Mouse (Mus musculus): Measurements from ENCODE around the gene Ccdc88c.

The Ccdc88c gene

DNA sequence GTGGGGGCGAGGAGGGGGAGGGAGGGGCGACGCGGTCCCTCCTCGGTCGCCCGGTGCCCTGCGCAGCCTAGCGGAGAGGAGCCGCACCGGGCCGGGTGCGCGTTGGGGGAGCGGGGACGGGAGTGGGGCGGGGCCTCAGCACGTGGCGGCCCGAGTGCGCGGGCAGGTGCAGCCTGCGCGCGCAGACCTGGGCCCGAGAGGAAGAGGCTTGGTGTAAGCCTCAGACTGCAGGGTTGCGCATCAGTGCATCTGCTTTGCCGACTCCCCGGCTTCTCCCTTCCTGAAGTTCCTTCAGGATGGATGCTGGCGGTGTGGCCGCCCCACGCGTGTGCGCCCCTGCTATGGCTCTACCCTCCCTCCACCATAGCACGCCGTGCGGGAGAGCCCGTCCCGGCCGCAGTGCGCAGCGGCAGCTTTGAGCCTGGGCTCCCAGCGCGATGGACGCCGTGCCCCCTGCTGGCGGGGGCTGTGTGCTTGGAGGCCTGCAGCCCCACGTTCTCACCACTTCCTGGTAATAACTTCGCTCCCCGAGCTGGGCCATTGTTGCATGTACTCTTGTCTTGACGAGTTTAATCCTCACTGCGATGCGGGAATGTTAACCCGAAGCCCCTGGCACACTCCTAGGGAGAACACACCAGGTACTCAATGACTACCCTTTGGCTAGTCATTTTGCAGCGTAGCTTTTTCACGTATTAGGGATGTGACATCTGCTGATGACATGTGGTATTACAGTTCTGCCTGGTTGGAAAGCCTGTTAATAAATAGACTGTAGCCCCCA lies at the start of gene Ccdc88c:
TSS of gene Ccdc88c (minus strand) at position 103 of the 778 bp plus-strand sequence.
- ATAC-seq (ENCODE audit: low TSS enrichment): peak; percentile 83

DNA sequence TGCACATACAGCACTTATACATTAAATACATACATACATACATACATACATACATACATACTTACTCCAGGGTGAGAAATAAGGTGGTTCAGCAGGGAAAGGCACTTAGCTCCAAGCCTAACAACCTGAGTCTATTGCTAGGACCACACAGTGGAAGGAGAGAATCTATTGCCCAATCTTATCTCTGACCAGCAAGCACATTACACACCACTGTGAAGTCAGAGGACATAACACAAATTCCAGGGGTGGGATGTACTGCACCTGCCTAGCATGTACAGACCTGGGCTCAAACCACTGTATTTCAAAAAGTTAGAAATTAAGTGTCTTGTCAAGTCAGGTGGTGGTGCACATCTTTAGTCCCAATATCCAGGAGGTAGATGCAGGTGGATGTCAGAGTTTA lies 49.1 kb upstream of the Ccdc88c start:
- ATAC-seq (ENCODE audit: low TSS enrichment): no peak

DNA sequence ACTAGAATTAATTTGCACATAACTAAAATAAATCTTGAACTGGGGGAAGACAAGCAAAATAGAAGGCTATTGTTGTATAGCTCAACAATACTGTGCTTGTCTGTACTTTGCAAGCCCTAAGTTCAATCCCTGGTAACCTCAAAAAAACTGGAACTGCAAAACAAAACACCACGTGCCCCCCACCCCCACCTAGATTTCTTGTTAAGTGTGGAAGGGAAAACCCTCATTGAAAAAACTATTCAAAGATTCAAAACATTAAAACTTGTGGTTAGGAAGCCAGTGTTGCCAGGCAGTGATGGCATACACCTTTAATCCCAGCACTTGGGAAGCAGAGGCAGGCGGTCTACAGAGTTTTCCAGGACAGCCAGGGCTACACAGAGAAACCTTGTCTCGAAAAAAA lies 46.6 kb upstream of the Ccdc88c start:
- no peak for ATAC-seq (ENCODE audit: low TSS enrichment)

DNA sequence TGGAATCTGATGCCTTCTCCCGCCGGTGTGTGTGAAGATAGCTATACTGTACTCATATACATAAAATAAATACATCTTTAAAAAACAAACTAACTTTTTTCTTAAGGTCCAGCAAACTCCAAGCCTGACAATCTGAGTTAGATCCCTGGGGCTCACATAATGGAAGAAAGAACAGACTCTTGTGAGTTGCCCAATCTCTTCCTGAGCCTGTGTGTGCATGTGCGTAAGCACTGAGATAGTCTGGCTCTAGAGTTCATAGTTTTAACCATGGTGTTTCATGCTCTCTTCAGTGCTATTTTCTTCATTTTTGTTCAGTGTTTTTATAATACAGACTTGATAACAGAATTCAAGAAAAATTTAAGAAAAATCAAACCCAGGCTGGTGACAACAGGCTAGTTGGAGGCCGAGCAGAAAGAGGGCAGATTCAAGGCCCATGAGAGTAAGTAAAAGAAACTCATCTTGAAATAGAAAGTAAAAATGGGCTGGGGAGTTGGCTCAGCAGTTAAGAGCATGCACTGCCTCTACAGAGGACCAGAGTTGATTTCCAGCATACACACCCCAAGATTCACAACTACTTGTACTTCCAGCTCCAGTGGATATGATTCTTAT lies 46.1 kb upstream of the Ccdc88c start:
- no peak for ATAC-seq (ENCODE audit: low TSS enrichment)

DNA sequence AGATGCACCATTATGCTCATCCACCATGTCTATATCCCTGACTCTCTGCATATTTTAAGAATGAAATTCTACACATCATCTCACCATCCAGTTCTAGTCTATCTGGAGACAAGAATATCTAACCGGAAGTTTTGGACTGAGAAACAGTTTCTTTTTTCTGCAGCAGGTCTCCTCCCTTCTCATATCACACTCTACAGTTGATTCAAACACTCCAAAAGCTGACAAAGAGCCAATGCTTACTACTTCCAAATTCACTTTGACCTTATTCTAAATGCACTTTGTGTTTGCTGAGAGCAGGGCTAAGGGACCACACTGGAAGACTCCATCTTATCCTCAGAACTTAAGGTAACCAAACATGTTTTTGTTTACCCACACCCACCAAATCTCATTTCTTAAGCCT lies 41.0 kb upstream of the Ccdc88c start:
- ATAC-seq (ENCODE audit: low TSS enrichment): no peak

DNA sequence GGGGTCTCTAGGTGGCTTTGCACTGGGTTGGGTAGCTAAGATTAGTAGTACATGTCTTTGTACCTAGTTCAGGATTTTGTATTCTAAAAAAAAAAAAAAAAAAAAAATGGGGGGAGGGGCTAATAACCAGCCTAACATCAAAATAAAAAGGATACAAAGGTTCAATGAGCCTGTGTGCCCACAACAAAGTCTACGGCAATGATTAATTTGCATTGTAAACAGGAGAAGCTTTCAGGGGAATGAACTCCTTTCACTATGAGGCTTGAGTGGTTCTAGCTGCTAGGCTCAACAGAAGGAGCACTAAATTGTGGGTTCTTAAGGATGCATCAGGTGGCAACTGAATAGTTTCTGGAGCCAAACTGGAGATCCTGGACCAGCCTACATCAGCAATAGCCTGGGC lies 37.5 kb upstream of the Ccdc88c start:
- no peak for ATAC-seq (ENCODE audit: low TSS enrichment)

DNA sequence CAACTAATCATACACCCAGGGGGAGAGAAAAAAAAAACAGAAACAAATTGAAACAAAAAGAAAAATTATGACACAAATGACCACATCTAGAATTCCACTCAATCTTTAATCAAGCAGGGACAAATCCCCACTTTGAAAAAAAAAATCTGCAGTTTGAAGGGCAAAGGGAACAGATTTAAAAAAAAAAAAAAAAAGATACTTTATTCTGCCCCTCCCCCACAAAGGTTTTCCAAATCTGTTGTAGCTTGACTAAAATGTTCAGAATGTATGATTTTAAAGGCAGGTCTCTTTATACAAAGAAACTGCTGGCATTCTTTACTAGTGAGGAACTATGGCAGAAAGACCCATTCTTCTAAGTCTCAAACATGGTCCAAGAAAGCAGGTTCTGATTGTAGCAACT lies 11.1 kb upstream of the Ccdc88c start:
- ATAC-seq (ENCODE audit: low TSS enrichment): no peak

DNA sequence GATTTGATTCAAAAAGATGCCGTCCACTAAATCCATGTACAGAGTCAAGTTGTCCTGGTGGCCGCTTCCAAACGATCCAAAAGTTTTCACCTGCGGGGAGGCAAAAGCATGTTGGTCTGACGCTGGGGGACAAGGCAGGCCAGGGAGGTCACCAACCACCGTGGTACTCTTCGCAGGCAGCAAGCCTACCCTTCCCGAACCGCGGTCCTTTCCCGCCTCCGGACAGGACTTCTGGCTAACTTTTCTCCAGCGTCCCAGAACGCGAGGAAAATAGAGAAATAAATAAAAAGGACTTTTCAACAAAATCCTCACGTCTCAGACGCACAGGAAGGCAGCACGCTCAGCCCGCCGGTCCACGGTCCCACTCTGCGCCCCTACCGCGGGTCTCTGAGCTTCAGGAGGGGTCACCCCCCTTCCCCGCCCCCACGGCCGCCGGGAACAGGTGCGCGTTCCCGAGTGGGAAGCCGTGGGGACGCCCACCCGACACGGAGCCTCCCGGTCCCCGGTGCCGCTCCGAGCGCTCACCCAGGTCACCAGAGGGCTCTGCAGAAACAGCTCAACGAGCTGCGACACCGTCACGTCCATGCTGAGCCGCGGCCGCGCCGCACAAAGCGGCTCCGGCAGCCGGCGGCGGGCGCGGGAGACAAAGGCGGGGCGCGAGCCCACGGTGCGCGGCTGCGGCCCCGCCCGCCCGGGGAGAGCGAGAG lies 456 bp downstream of the Ccdc88c start:
- ATAC-seq (ENCODE audit: low TSS enrichment): peak; percentile 2; the same call in 1 of the 2 replicates

DNA sequence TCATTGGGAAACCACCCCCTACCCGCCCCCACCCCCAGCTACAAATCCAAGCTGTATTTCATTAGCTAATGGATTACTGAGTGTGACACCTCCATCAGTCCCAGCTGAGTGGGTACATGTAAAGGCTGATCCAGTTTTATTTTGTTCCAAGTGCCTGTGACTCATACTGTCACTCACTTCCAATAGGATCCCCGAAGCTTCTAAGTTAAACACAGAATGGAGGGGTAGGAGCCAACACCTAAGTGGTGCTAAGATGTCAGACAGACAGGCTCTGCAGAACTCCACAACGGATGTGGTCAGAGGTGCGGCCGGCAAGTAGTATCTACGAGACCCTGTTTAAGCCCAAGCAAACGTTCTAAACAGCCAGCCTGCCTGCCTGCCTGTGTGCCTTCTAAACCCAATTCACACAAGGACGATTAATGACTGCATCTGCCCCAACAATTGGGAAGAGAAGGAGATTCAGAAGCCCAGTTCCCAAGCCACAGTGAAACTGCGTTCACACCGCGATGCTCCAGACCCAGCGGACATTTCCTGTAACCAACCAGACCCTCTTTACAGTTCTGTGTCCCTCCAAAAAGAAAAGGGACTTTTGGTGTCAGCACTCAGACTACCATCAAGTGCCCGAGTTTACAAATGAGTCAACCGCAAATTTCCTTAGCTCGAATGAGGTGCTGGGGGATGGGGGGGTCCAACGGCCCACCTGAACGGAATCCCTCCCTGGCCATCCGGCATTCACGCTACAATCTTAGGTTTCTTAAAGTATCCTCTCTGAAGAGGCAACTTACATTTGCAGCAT lies 1.2 kb downstream of the Ccdc88c start:
- ATAC-seq (ENCODE audit: low TSS enrichment): peak; percentile 28; the same call in 1 of the 2 replicates

DNA sequence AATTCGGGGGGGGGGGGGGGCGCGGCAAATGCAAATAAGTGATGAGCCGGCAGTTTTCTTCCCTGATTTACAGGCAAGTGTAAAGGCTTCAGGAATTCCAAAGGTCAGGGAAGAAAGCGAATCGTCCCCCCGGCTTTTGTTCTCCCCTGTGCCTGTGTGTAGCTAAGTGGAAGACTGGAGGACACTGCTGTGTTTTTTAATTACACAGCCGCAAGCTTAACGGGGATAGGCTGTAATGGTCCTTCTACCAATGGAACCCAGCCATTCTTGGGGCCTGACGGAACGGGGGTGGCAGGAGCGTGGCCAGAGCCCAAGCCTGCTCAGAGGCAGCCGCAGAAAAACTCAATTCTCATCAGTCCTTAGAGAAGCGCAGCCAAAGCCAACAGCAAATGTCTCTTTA lies 1.9 kb downstream of the Ccdc88c start:
- peak; percentile 22; the same call in 1 of the 2 replicates for ATAC-seq (ENCODE audit: low TSS enrichment)

DNA sequence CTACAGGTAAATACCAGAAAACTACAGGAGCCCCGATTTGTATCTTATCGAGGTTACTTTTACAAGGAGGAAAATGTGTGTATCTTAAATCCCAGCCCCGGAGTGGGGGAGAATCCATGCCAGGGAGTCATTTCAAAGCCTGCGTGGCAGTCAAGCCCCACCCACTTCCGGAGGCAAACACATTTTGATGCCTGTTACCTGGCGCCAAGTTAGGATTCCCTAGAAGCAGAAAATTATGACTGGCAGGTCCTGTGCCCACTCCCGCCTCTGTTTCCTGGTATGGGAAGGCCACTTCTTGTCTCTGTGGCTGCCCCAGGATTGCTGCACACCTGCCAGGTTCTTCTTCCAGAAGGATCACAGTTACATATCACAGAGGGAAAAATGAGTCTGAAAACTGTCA lies 2.3 kb downstream of the Ccdc88c start:
- ATAC-seq (ENCODE audit: low TSS enrichment): no peak

DNA sequence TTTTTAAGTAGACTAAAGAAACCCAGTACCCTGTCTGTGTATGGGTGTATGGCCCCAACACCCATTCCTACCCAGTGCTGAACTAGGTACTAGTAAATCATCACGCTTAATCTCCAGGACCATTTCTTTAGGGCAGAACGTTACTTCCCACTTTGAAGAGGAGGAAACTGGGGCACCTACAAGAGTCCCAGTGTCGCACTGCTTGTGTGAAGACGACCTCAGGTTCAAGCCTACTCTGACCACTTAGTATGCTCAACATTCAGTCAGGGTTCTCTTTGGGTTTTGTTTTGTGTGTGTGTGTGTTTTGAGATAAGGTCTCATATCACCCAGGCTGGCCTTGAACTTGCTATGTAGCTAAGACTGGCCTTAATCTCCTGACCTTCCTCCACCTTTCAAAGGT lies 2.8 kb downstream of the Ccdc88c start:
- ATAC-seq (ENCODE audit: low TSS enrichment): no peak

DNA sequence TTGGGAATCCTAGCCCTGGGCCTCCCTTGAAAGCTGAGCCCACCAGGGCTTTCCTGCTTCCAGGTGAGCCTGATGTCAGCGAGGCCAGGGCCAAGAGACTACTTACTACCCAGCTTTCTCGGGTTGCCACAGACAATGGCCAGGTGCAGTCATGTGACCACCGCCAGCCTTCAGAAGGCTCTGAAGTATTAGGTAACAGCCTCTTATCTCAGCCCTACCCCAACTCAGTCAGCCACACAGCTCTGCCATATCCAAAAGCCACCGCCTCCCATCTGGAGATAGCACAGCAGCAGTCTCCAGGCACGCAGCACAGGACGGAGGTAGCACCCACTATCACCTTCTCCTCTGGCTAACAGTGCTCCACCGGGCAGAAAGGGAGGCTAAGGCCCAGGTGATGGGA lies 3.5 kb downstream of the Ccdc88c start:
- ATAC-seq (ENCODE audit: low TSS enrichment): no peak

DNA sequence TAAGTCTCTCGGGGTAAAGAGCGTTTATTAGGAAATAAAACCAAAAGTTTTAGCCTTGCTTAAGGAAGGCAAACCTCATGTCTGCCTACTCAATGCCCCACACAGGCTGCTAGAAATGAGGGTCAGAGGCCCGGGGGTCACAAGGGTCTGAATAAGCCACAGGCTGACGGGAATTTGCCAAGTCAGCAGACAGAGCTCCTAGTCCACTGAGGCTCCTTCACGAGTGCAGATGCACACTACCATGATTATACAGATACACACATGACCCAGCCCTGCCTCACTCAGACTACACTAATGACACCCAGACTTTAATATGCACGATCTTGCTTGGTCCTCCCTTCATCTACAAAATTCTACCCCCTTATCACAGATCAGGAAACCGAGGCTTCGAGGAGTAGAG lies 4.0 kb downstream of the Ccdc88c start:
- no peak for ATAC-seq (ENCODE audit: low TSS enrichment)

DNA sequence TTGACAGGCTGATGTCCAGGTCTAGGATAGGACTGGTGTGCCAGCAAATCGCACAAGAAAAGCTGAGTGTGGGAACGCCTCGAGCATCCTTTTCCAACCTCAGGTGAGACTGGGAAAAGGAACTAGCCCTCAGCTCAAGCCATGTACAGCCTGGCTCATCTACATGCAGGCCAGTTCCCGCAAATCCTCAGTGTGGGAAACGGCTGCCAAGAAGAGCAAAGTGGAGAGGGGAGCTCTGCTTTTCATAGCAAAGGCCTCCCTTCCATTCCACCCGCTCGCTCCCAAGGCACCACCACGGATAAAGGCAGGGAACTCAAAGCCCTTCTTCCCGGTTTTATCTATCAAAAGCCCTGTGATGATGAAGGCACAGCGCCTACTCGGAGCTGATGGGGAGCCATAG lies 5.7 kb downstream of the Ccdc88c start:
- ATAC-seq (ENCODE audit: low TSS enrichment): no peak

DNA sequence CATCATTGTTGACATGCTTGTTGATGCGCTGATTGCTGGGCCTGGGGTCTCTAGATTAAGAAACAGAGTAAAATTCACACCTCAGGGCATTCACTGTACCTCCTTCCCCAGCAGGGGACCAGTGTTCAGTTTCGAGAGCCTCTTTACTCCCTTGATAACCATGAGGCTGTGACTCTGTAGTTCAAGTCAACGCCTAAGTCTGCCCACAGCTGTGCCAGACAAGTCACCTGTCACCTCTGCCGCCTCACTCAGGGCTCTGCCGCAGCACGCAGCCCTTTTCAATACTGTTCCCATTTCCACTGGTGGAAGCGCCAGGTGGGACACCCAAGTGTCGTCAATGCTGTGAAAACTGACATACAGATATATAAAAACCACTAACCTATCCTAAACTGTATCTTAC lies 6.5 kb downstream of the Ccdc88c start:
- ATAC-seq (ENCODE audit: low TSS enrichment): no peak

DNA sequence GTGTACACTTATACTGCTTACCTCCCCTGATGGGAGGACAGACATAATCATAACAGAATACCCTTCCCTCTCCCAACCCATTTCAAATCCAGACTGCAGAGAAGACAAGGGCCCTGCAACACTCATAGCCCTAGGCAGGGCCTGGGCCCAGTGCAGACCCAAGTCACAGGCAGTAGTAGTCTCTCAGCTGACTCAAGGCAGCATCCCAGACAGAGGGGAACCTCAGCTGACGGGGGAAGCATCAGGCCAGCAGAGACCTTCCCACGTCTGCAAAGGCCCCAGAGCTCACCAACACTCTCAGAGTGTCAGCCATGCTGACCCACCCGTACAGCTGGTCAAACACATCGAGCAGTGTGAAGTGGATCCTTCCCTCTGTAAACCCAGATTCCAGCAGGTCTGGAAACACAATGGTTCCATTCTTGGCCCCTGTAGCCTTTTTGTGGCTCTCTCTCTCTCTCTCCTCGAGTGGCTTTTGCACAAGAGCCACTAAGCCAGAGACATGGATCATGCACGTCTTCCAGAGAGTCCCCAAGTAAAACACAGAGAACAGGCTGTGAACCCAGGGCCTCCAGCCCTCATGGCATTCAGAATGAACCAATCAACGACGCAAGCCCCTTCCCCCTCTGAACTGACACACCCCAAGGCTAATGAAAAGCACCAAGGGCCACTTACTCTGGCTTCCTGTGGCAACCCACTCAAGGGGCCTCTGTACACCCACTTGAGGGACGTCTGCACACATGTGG lies 7.2 kb downstream of the Ccdc88c start:
- ATAC-seq (ENCODE audit: low TSS enrichment): no peak

DNA sequence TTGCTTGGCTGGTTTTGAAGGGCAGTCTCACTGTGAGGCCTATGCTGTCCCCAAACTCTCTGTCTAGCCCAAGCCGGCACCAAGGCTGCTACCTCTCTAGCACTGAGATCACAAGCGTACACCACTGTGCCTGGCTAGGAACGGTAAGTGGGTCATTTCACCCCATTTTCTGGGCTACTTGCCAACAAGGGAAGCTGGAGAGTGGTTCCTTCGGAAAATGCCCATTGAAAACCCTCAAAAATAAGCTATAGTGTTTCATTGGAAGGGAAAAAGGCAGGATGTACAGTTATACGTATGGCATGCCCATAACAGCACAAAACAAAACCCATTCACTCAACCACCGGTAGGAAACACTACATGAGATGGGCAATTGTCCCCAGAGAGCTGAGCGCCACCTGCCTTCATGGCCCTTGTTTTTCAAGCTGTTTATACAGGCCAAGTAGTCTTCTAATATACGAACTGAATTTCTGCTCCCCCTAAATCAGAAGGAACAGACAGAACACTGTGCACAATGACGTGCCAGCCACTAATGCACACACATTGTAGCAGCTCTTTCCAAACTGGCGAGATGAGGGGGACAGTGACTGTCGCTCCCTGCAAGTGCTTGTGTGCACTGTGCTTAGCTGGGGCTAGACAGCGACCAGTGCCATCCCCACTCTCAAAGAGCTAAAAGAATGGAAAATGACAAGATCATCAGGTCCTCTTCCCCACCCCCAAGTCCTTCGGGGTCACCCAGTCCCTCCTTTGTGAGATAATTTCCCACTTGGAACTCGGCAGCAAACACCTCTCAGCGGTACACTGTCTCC lies 8.4 kb downstream of the Ccdc88c start:
- peak; percentile 25; the same call in 1 of the 2 replicates for ATAC-seq (ENCODE audit: low TSS enrichment)

DNA sequence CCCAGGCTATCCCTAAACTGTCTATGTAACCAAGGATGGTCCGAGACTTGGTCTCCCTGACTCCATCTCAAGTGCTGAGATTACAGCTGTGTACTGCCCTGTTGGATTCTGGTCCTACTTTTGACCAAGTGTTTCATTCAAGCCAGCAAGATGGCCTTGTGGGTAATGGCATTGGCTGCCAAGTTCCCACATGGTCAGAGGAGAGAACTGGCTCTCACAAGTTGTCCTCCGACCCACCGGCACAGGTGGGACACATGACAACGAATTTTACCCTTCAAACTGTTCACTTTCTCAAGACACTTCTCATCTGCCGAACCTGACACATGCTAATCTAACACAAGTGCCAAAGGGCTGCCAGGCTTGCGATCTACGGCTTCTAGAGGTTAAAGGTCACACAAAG lies 9.4 kb downstream of the Ccdc88c start:
- ATAC-seq (ENCODE audit: low TSS enrichment): no peak

DNA sequence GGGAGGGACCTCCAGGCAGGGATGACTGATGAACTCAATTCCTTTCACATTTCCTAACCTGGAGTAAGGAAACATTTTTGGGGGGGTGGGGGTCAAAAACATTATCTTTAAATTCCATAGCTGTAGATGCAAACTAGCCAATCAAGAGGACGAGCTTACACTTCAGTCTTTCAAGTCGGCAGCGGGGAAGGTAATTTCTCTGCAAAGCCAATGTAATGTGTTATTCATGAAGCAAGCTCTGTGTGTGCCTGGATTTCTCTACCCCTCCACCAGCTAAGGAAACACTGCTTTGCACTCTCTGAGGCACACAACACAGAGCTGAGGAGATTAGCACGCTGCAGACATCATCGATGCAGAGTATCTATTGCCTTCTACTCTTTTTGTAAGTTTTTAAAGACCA lies 9.8 kb downstream of the Ccdc88c start:
- 0 out of 2 replicates have a peak, but pooled peaks have one; percentile 31 for ATAC-seq (ENCODE audit: low TSS enrichment)

All from frontal cortex, adult (tissue).